Mouse (Mus musculus) thymus, adult 2 months (tissue): Measurements from ENCODE around the gene Nucks1. TPM values are rescaled to one million over a fixed set of nuclear protein-coding genes. Genes with fewer than 3 reads are reported as not detected.

Source experiments
- DNase-seq: peaks from one replicate; pipeline ENCODE4 v3.0.0; 2021
- H3K27ac ChIP-seq: fragments of 200-500 bp; 2 replicates; pipeline ENCODE4 v1.5.1; 2012; ENCODE audit warnings: low read length, control low read depth; ENCODE audit not compliant: control insufficient read depth, insufficient read depth
- H3K27me3 ChIP-seq: fragments of 200-500 bp; 2 replicates; pipeline ENCODE4 v1.6.1; 2012; ENCODE audit warnings: mild to moderate bottlenecking, low read length, moderate library complexity, mixed read lengths; ENCODE audit not compliant: control insufficient read depth, insufficient read depth
- H3K36me3 ChIP-seq: fragments of 200-500 bp; 2 replicates; pipeline ENCODE4 v1.6.1; 2012; ENCODE audit warnings: mild to moderate bottlenecking, low read length, moderate library complexity; ENCODE audit not compliant: control insufficient read depth, insufficient read depth
- H3K4me1 ChIP-seq: fragments of 200-500 bp; replicated peaks from 2 replicates; pipeline ENCODE4 v1.6.1; 2012; ENCODE audit warnings: low read length; ENCODE audit not compliant: control insufficient read depth, insufficient read depth
- H3K4me3 ChIP-seq: fragments of 200-500 bp; 2 replicates; pipeline ENCODE4 v1.5.1; 2012; ENCODE audit warnings: mild to moderate bottlenecking, low read length, control low read depth, moderate library complexity; ENCODE audit not compliant: control insufficient read depth, insufficient read depth
- CTCF ChIP-seq: fragments of 200-500 bp; IDR thresholded peaks from 2 replicates; pipeline ENCODE4 v1.5.1; 2012; ENCODE audit warnings: mild to moderate bottlenecking, control low read depth, low read length, moderate library complexity, borderline replicate concordance; ENCODE audit not compliant: control insufficient read depth, poor library complexity, insufficient read depth; ENCODE audit errors: extremely low read depth
- POLR2A ChIP-seq: fragments of 200-500 bp; IDR thresholded peaks from 2 replicates; pipeline ENCODE4 v1.6.1; 2012; ENCODE audit warnings: mild to moderate bottlenecking, low read length, control low read depth, moderate library complexity; ENCODE audit not compliant: control insufficient read depth, poor library complexity, insufficient read depth; ENCODE audit errors: extremely low read depth
- WGBS: fragments of 180-500 bp; shearing (Covaris S2); methylation state at CpG from one replicate; pipeline ENCODE4 v1.1.7; 2018; 5-methylcytosine and 5-hydroxymethylcytosine counted together
- polyA plus RNA-seq: library from polyadenylated mRNA; depleted of rRNA; stranded (reverse); fragments of >200 nt; gene quantifications from 2 replicates; pipeline ENCODE4 v1.2.3, GENCODE M21; 2012

Nucks1 gene
- polyA plus RNA-seq, 1 experiment, result 16.6 TPM

- H3K4me3 ChIP-seq, result no peak overlapping the region
- H3K36me3 ChIP-seq, result no peaks in the 10 kb centered on the region
- no peak for TF ChIP-seq POLR2A
- no peak for TF ChIP-seq CTCF
- no peaks in the 10 kb centered on the region for H3K27me3 ChIP-seq
- H3K4me1 ChIP-seq, result peaks cover 31% of the 10 kb centered on the region
- no peak overlapping the region for H3K27ac ChIP-seq
- DNase-seq, result no peak
- 92% methylated on average over 5 of the region's 5 CpGs for WGBS
These were observed 60.0 kb downstream of the Nucks1 start for GRCm38 (mm10) chr1:131970322-131970660.

GRCm38 (mm10) chr1:131970661-131971520 lies 60.6 kb downstream of the Nucks1 start:
- no peaks in the 10 kb centered on the region for H3K27me3 ChIP-seq
- TF ChIP-seq CTCF (no peak), POLR2A (no peak)

GRCm38 (mm10) chr1:131971771-131972497 lies 61.6 kb downstream of the Nucks1 start:
- no peak for TF ChIP-seq POLR2A
- Histone ChIP-seq H3K27me3 (no peaks in the 10 kb centered on the region), H3K4me1 (peaks cover 29% of the 10 kb centered on the region), H3K27ac (no peak overlapping the region), H3K4me3 (no peak overlapping the region), H3K36me3 (no peaks in the 10 kb centered on the region)
- 81% methylated on average over 15 of the region's 15 CpGs for WGBS
- no peak for DNase-seq

More at GRCm38 (mm10) chr1:131970661-131971520, 60.6 kb downstream of the Nucks1 start:
- Histone ChIP-seq H3K27ac (no peak overlapping the region), H3K36me3 (no peaks in the 10 kb centered on the region), H3K4me1 (peaks cover 31% of the 10 kb centered on the region), H3K4me3 (no peak overlapping the region)
- no peak for DNase-seq
- WGBS, result 24% methylated on average over 16 of the region's 16 CpGs

GRCm38 (mm10) chr1:131972498-131973334 lies 62.4 kb downstream of the Nucks1 start:
- no peaks in the 10 kb centered on the region for H3K27me3 ChIP-seq
- H3K27ac ChIP-seq, result no peak overlapping the region
- 87% methylated on average over 13 of the region's 13 CpGs for WGBS
- no peak for DNase-seq
- no peak overlapping the region for H3K4me3 ChIP-seq
- H3K4me1 ChIP-seq, result peaks cover 24% of the 10 kb centered on the region
- TF ChIP-seq CTCF, result no peak
- TF ChIP-seq POLR2A, result no peak
- no peaks in the 10 kb centered on the region for H3K36me3 ChIP-seq

- H3K27me3 ChIP-seq, result no peaks in the 10 kb centered on the region
- H3K36me3 ChIP-seq, result no peaks in the 10 kb centered on the region
- H3K4me1 ChIP-seq, result peaks cover 23% of the 10 kb centered on the region
- no peak overlapping the region for H3K4me3 ChIP-seq
- WGBS, result 94% methylated on average over 6 of the region's 6 CpGs
- no peak overlapping the region for H3K27ac ChIP-seq
- TF ChIP-seq POLR2A (no peak), CTCF (no peak)
- DNase-seq, result no peak
These were observed 63.7 kb downstream of the Nucks1 start for GRCm38 (mm10) chr1:131973991-131974390.

GRCm38 (mm10) chr1:131976886-131977285 lies 66.6 kb downstream of the Nucks1 start:
- no peak overlapping the region for H3K4me3 ChIP-seq
- no peak for DNase-seq
- H3K27me3 ChIP-seq, result no peaks in the 10 kb centered on the region
- H3K36me3 ChIP-seq, result no peaks in the 10 kb centered on the region
- no peak overlapping the region for H3K27ac ChIP-seq
- WGBS, result 97% methylated on average over 5 of the region's 5 CpGs
- no peak for TF ChIP-seq POLR2A
- TF ChIP-seq CTCF, result no peak
- peaks cover 10% of the 10 kb centered on the region for H3K4me1 ChIP-seq
